ENCODE assay signal across 8 mouse cellular contexts in genomic region chr6:38876071-38876911, GRCm38 (mm10). TPM values are rescaled to one million over a fixed set of nuclear protein-coding genes. Genes with fewer than 3 reads are reported as not detected.
A peak's percentile ranks its signal among the peaks of the same experiment; 100 is the strongest.
DNase-seq lines count a peak whose midpoint lies in the region.

TSS of gene Hipk2 (minus strand) at chr6:38876165.

- H3K4me3 ChIP-seq in megakaryocyte, embryonic 14.5 days (replicated peaks) = peak within 1 kb of the TSS; percentile 99

- H3K27me3 ChIP-seq in megakaryocyte, embryonic 14.5 days (replicated peaks) = peaks cover 2% of the 10 kb centered on the region

- H3K9me3 ChIP-seq in megakaryocyte, embryonic 14.5 days = no peaks in the 10 kb centered on the region

- H3K36me3 ChIP-seq in megakaryocyte, embryonic 14.5 days (replicated peaks; ENCODE audit: low read length) = peaks cover 21% of the 10 kb centered on the region

- H3K4me1 ChIP-seq in megakaryocyte, embryonic 14.5 days = peaks cover 52% of the 10 kb centered on the region

- DNase-seq in adrenal gland, adult 18-20 months (ENCODE audit: low spot score in 2 of 2) = peak; percentile 79 to 83
- peak; percentile 92 for DNase-seq in embryo, embryonic 10 days (ENCODE audit: low spot score)
- DNase-seq in gastrocnemius, postnatal 10 days = peak; percentile 84
- peak; percentile 44 for DNase-seq in hindlimb bud, embryonic 11.5 days (ENCODE audit: extremely low spot score, low read depth, low spot score)
- DNase-seq in left cerebral cortex, adult 9 months (ENCODE audit: low spot score in 2 of 2) = peak; percentile 26 to 60
- peak; percentile 85 to 88 for DNase-seq in right cerebral cortex, postnatal 10 days (ENCODE audit: low spot score in 2 of 2)
- DNase-seq in urinary bladder, postnatal 25 days (ENCODE audit: low spot score) = peak; percentile 78

RNA-seq across cellular contexts. Expression of gene Hipk2, which starts in this region (rescaled TPM):
- total RNA-seq in adrenal gland, adult 18-20 months (2021) = 100 to 1,000 TPM; 102 to 135 TPM
- total RNA-seq in gastrocnemius, postnatal 10 days (2021) = 10 to 100 TPM; 45.1 to 46.0 TPM
- polyA plus RNA-seq in megakaryocyte, embryonic 14.5 days (2012; ENCODE audit: insufficient read depth, low replicate concordance) = 102 and 296 TPM in 2 replicates

Comparison
In these comparisons a context has a peak if more than half of its experiments do, and no peak if none do; other contexts are left out.
1. Peak in every context shown above with its lines: DNase-seq and H3K4me3 ChIP-seq.